Mouse (Mus musculus) heart, postnatal 0 days (tissue): ENCODE data around the gene Mtch2. TPM values are rescaled to one million over a fixed set of nuclear protein-coding genes. Genes with fewer than 3 reads are reported as not detected.

Experiments
- ATAC-seq: fragments of 200-750 bp; cut with Nextera tagmentation; 2 replicates; pipeline ENCODE4 v1.8.0; 2017; ENCODE audit warnings: low read depth, moderate number of reproducible peaks, moderate library complexity; ENCODE audit not compliant: insufficient read depth
- DNase-seq: peaks from one replicate; pipeline ENCODE4 v3.0.0-alpha.2; 2016; ENCODE audit warnings: low spot score
- H3K27ac ChIP-seq: fragments of 300-500 bp; sonication (generic); 2 replicates; pipeline ENCODE4 v1.5.1; 2014; ENCODE audit warnings: low read depth, mild to moderate bottlenecking
- H3K27me3 ChIP-seq: fragments of 300-500 bp; sonication (generic); 2 replicates; pipeline ENCODE4 v1.6.1; 2014; ENCODE audit warnings: low read length, mixed read lengths; ENCODE audit not compliant: control insufficient read depth, insufficient read depth
- H3K36me3 ChIP-seq: fragments of 300-500 bp; sonication (generic); replicated peaks from 2 replicates; pipeline ENCODE4 v1.6.1; 2014; ENCODE audit warnings: low read length, mixed read lengths; ENCODE audit not compliant: control insufficient read depth, insufficient read depth
- H3K4me1 ChIP-seq: fragments of 300-500 bp; sonication (generic); 2 replicates; pipeline ENCODE4 v1.6.1; 2014; ENCODE audit warnings: antibody characterized with exemption; ENCODE audit not compliant: control insufficient read depth, insufficient read depth
- H3K4me2 ChIP-seq: fragments of 300-500 bp; sonication (generic); 2 replicates; pipeline ENCODE4 v1.6.1; 2014; ENCODE audit warnings: low read depth, mild to moderate bottlenecking, low read length, moderate library complexity
- H3K4me3 ChIP-seq: fragments of 300-500 bp; sonication (generic); 2 replicates; pipeline ENCODE4 v1.5.1; 2014; ENCODE audit warnings: low read depth, low read length
- H3K9ac ChIP-seq: fragments of 300-500 bp; sonication (generic); replicated peaks from 2 replicates; pipeline ENCODE4 v1.6.1; 2014; ENCODE audit warnings: low read depth, low read length, mixed read lengths
- H3K9me3 ChIP-seq: fragments of 300-500 bp; sonication (generic); replicated peaks from 2 replicates; pipeline ENCODE4 v1.6.1; 2016; ENCODE audit warnings: low read length; ENCODE audit not compliant: control insufficient read depth
- CTCF ChIP-seq: IDR thresholded peaks from 2 replicates; pipeline ENCODE4 v1.5.1; 2016; ENCODE audit warnings: antibody characterized with exemption, control low read depth, low read depth
- EP300 ChIP-seq: IDR thresholded peaks from 2 replicates; pipeline ENCODE4 v1.6.1; 2016; ENCODE audit warnings: antibody characterized with exemption, low read depth
- WGBS: fragments of 180-500 bp; shearing (Covaris S2); extraction: QIAGEN DNeasy Blood & Tissue Kit; methylation state at CpG from one replicate; pipeline ENCODE4 v1.1.7; 2014; 5-methylcytosine and 5-hydroxymethylcytosine counted together
- polyA plus RNA-seq: library from polyadenylated mRNA; unstranded; fragments of >200 nt; fragmentation: Nextera tagmentation; extraction: Ambion mirVana; gene quantifications from 2 replicates; pipeline ENCODE4 v1.2.1, GENCODE M21; 2015
- total RNA-seq: library from RNA; depleted of rRNA; stranded (reverse); fragments of >200 nt; gene quantifications from 2 replicates; pipeline ENCODE4 v1.2.3, GENCODE M21; 2014; ENCODE audit warnings: low replicate concordance

Mtch2 gene
- total and polyA plus RNA-seq, 2 experiments from 2014 or later: 181 to 246 TPM

DNA sequence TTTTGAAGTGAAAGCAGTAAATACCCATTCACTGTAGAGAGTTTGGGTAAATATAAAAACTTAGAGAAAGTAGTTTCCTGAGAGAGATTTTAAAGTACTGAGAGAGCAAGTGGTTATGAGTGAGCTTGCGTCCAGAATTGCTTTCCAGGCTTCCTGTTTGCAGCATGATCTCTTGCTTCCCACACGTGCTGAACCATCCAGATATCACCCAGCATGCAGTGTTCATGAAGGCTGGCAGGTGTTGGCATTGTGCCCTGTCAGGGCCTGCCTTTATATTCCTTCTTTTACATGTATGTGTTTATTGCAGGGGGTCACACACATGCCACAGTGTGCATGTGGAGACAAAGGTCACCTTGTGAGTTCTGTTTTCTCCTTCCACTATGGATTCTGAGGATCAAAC, 28.3 kb downstream of the Mtch2 start:
- H3K9me3 ChIP-seq: no peaks in the 10 kb centered on the region
- no peaks in the 10 kb centered on the region for H3K27me3 ChIP-seq
- no peak for DNase-seq
- H3K9ac ChIP-seq: no peak overlapping the region
- H3K4me2 ChIP-seq: no peak overlapping the region
- TF ChIP-seq EP300 (no peak), CTCF (no peak)
- H3K4me1 ChIP-seq: peaks cover 29% of the 10 kb centered on the region
- no peak overlapping the region for H3K27ac ChIP-seq
- WGBS: 34% methylated on average over 2 of the region's 2 CpGs
- ATAC-seq: no peak
- no peaks in the 10 kb centered on the region for H3K36me3 ChIP-seq
- H3K4me3 ChIP-seq: no peak overlapping the region

DNA sequence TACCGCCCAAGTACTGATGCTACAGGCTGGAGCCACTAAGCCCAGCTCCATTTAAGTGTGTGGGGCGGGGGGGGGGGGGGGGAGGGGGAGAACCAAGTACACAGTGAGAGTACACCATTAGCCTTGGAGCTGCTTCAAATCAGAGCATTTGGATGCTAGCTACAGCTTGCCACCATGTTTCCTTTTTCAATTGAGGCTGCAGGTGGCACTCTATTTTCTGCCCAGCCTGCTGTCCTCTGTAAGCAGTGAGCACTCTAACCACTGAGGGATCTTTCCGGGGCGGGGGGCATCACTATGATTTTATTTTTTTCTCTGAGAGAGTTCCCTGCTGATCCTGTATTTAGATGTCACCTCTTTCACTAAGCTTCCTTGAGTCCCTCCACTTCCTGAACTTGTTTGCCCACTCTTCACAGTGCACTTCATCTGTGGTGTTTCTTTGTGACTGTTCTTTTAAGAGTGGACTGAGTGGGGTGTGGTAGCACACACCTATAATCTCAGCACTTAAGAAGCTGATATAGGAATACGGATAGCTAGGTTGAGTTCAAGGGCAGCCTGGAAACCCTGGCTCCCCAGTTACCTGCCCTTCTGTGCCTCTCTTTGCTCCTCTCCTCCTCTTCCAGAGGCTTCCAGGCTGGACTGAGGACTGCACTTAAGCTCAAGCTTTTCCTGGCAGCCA, 30.8 kb downstream of the Mtch2 start:
- Histone ChIP-seq H3K9ac (no peak overlapping the region), H3K4me1 (peaks cover 10% of the 10 kb centered on the region), H3K4me3 (no peak overlapping the region), H3K36me3 (no peaks in the 10 kb centered on the region), H3K4me2 (no peak overlapping the region), H3K27ac (no peak overlapping the region), H3K9me3 (no peaks in the 10 kb centered on the region), H3K27me3 (no peaks in the 10 kb centered on the region)
- TF ChIP-seq CTCF (no peak), EP300 (no peak)
- WGBS: 45% methylated on average over 5 of the region's 5 CpGs
- DNase-seq (no peak), ATAC-seq (no peak)

DNA sequence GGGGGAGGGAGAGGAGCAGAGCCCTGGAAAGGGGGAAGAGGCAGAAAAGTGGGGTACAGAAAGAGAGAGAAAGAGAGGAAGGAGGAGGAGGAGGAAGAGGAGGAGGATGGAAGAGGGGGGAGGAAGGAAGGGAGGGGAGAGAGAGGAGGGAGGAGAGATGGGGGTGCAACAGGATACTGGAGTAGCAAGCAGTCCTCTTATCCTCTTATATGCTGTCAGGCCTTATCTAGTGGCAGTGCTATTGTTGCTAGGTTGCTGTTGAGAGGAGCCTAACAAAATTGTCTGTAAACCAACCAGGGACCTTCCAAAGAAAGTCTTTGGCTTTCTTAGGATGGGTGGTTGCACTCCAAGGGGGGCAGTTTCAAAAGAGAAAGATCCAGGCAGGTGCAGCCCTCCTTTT, 32.5 kb downstream of the Mtch2 start:
- no peaks in the 10 kb centered on the region for H3K27me3 ChIP-seq
- no peak overlapping the region for H3K27ac ChIP-seq
- DNase-seq: no peak
- H3K36me3 ChIP-seq: no peaks in the 10 kb centered on the region
- H3K9me3 ChIP-seq: no peaks in the 10 kb centered on the region
- H3K9ac ChIP-seq: no peak overlapping the region
- H3K4me1 ChIP-seq: peaks cover 10% of the 10 kb centered on the region
- no peak overlapping the region for H3K4me3 ChIP-seq
- ATAC-seq: no peak
- TF ChIP-seq CTCF (no peak), EP300 (no peak)
- no peak overlapping the region for H3K4me2 ChIP-seq

DNA sequence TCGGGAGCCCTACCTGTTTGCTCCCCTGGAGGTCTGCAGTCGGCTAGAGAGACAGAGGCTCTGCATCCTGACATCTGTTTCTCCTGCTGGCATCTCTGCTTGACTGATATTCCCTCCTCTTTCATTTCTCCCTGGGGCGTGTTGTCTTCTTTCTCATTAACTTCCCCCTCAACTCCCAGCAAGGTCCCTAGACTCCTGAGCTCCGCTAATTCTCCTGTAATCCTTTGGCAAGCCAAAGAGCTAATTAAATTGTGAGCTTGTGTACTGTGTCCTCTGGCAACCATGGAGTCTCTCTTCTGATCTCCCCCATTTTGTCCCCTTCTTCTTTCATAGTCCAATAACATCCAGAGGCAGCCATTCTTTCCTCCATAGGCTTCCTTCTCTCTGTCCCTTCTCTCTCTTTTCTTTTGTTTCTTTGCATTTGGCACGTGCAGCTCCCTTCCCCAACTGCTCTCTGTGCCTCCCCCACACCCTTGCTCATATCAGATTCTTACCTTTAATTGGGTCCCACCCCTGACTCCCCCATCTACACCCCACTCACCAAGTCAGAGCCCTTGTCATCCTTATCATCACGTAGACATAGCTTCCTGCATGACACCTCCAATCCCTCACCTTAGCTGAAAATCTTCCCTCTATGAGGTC, 33.3 kb downstream of the Mtch2 start:
- Histone ChIP-seq H3K9ac (no peak overlapping the region), H3K9me3 (no peaks in the 10 kb centered on the region), H3K4me1 (peaks cover 10% of the 10 kb centered on the region), H3K4me3 (no peak overlapping the region), H3K27ac (no peak overlapping the region), H3K27me3 (peaks cover 8% of the 10 kb centered on the region; the same call in 1 of the 2 replicates), H3K4me2 (no peak overlapping the region), H3K36me3 (no peaks in the 10 kb centered on the region)
- 49% methylated on average over 6 of the region's 6 CpGs for WGBS
- ATAC-seq: no peak
- DNase-seq: no peak
- TF ChIP-seq EP300 (no peak), CTCF (no peak)

DNA sequence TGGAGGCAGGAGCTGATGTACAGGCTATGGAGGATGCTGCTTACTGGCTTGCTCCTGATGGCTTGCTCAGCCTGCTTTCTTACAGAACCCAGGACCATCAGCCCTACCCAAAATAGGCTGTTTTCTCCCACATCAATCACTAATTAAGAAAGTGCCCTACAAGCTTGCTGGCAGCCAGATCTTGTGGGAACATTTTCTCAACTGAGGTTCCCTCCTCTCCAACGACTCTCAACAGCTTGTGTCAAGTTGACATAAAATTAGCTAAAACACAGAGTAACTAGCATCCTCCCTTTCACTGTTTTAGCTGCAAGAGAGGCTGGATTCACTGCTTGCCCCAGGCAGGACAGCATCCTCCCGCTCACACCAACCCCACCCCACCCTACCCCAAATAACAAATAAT, 34.9 kb downstream of the Mtch2 start:
- Histone ChIP-seq H3K4me3 (no peak overlapping the region), H3K9me3 (no peaks in the 10 kb centered on the region), H3K9ac (no peak overlapping the region), H3K27me3 (peaks cover 24% of the 10 kb centered on the region; the same call in 1 of the 2 replicates), H3K4me2 (no peak overlapping the region), H3K27ac (no peak overlapping the region), H3K36me3 (no peaks in the 10 kb centered on the region), H3K4me1 (peaks cover 16% of the 10 kb centered on the region)
- TF ChIP-seq CTCF: no peak
- TF ChIP-seq EP300: no peak
- WGBS: 79% methylated on average over 2 of the region's 2 CpGs
- ATAC-seq (no peak), DNase-seq (no peak)
